Mouse (Mus musculus): ENCODE measurements around the gene Vmn2r92. TPM values are rescaled to one million over a fixed set of nuclear protein-coding genes. Genes with fewer than 3 reads are reported as not detected.
"Not testable (repeated sequence)": the region's sequence is repeated elsewhere in the genome, so short reads cannot be mapped to it uniquely, and the experiment has no call there.

The Vmn2r92 gene
- polyA plus RNA-seq (2014; fragmentation: Nextera tagmentation; extraction: Ambion mirVana), result not detected in 2 replicates

- H3K4me1 ChIP-seq (ENCODE audit: control insufficient read depth in 2 of 2, insufficient read depth in 2 of 2, low read length in 2 of 2); H3K36me3 ChIP-seq (ENCODE audit: control insufficient read depth, insufficient read depth, low read length); H3K9ac ChIP-seq (ENCODE audit: low read length); ATAC-seq (ENCODE audit: insufficient number of reproducible peaks, insufficient read depth, low FRiP score, low read depth); H3K27me3 ChIP-seq (ENCODE audit: control insufficient read depth, insufficient read depth, low read length); H3K4me3 ChIP-seq (ENCODE audit: control insufficient read depth in 1 of 2, insufficient read depth in 1 of 2, low read depth in 1 of 2, low read length in 2 of 2); H3K27ac ChIP-seq (replicated peaks in 1 of 2; ENCODE audit: control insufficient read depth in 1 of 2, insufficient read depth in 1 of 2, low read depth in 2 of 2, low read length in 2 of 2); H3K9me3 ChIP-seq (ENCODE audit: control insufficient read depth, low read length); H3K4me2 ChIP-seq (ENCODE audit: low read length): not testable (repeated sequence)
- 44% methylated on average over 1 of the region's 1 CpGs for WGBS
Observed at GRCm38 (mm10) chr17:18151587-18151986, at the start of gene Vmn2r92. Gene Vmn2r92, plus strand, starts transcription at chr17:18151887.

- not testable (repeated sequence) for H3K9ac ChIP-seq (ENCODE audit: low read length); H3K9me3 ChIP-seq (ENCODE audit: control insufficient read depth, low read length); H3K4me2 ChIP-seq (ENCODE audit: low read length); H3K4me1 ChIP-seq (ENCODE audit: control insufficient read depth in 2 of 2, insufficient read depth in 2 of 2, low read length in 2 of 2); H3K27ac ChIP-seq (replicated peaks in 1 of 2; ENCODE audit: control insufficient read depth in 1 of 2, insufficient read depth in 1 of 2, low read depth in 2 of 2, low read length in 2 of 2); H3K36me3 ChIP-seq (ENCODE audit: control insufficient read depth, insufficient read depth, low read length); H3K27me3 ChIP-seq (ENCODE audit: control insufficient read depth, insufficient read depth, low read length); H3K4me3 ChIP-seq (ENCODE audit: control insufficient read depth in 1 of 2, insufficient read depth in 1 of 2, low read depth in 1 of 2, low read length in 2 of 2); ATAC-seq (ENCODE audit: insufficient number of reproducible peaks, insufficient read depth, low FRiP score, low read depth)
- 62% methylated on average over 3 of the region's 3 CpGs for WGBS
Observed at GRCm38 (mm10) chr17:18102265-18102664, 49.4 kb upstream of the Vmn2r92 start.

- H3K9ac ChIP-seq (ENCODE audit: low read length); H3K27me3 ChIP-seq (ENCODE audit: control insufficient read depth, insufficient read depth, low read length); H3K9me3 ChIP-seq (ENCODE audit: control insufficient read depth, low read length); H3K4me2 ChIP-seq (ENCODE audit: low read length); H3K4me3 ChIP-seq (ENCODE audit: control insufficient read depth in 1 of 2, insufficient read depth in 1 of 2, low read depth in 1 of 2, low read length in 2 of 2); H3K4me1 ChIP-seq (ENCODE audit: control insufficient read depth in 2 of 2, insufficient read depth in 2 of 2, low read length in 2 of 2); H3K36me3 ChIP-seq (ENCODE audit: control insufficient read depth, insufficient read depth, low read length); ATAC-seq (ENCODE audit: insufficient number of reproducible peaks, insufficient read depth, low FRiP score, low read depth); H3K27ac ChIP-seq (replicated peaks in 1 of 2; ENCODE audit: control insufficient read depth in 1 of 2, insufficient read depth in 1 of 2, low read depth in 2 of 2, low read length in 2 of 2): not testable (repeated sequence)
- WGBS, result 63% methylated on average over 2 of the region's 2 CpGs
Observed at GRCm38 (mm10) chr17:18161194-18161593, 9.5 kb downstream of the Vmn2r92 start.

GRCm38 (mm10) chr17:18189732-18190131 lies 38.0 kb downstream of the Vmn2r92 start:
- WGBS, result 68% methylated on average over 1 of the region's 1 CpGs
- Histone ChIP-seq H3K27me3 (ENCODE audit: control insufficient read depth, insufficient read depth, low read length) (no peaks in the 10 kb centered on the region), H3K4me3 (ENCODE audit: control insufficient read depth in 1 of 2, insufficient read depth in 1 of 2, low read depth in 1 of 2, low read length in 2 of 2) (no peak overlapping the region), H3K9me3 (ENCODE audit: control insufficient read depth, low read length) (no peaks in the 10 kb centered on the region), H3K4me2 (ENCODE audit: low read length) (no peak overlapping the region), H3K4me1 (ENCODE audit: control insufficient read depth in 2 of 2, insufficient read depth in 2 of 2, low read length in 2 of 2) (no peaks in the 10 kb centered on the region), H3K36me3 (ENCODE audit: control insufficient read depth, insufficient read depth, low read length) (no peaks in the 10 kb centered on the region), H3K27ac (replicated peaks in 1 of 2; ENCODE audit: control insufficient read depth in 1 of 2, insufficient read depth in 1 of 2, low read depth in 2 of 2, low read length in 2 of 2) (no peak overlapping the region), H3K9ac (ENCODE audit: low read length) (no peak overlapping the region)
- no peak for ATAC-seq (ENCODE audit: insufficient number of reproducible peaks, insufficient read depth, low FRiP score, low read depth)

DNA sequence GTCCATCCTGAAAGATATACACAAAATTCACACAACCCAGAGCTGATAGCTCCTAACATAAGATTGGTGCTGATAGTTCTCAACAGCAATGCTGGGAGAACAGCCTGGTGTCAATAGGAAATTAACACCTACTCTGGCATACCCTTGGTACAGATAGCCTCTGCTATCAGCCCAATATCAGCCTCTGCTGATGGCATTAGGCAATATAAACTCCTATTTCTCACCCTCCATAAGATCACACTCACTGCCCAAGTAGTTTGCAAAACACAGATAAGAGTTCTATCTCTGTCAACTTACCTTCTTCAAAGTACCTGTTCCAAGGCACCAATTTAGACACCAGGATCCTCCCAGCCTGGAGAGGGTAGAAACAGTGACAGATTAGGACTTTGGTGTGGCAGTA lies 69.6 kb downstream of the Vmn2r92 start:
- Histone ChIP-seq H3K4me1 (ENCODE audit: control insufficient read depth in 2 of 2, insufficient read depth in 2 of 2, low read length in 2 of 2) (no peaks in the 10 kb centered on the region), H3K4me2 (ENCODE audit: low read length) (no peak overlapping the region), H3K9me3 (ENCODE audit: control insufficient read depth, low read length) (peaks cover 9% of the 10 kb centered on the region; the same call in 1 of the 2 replicates), H3K27ac (replicated peaks in 1 of 2; ENCODE audit: control insufficient read depth in 1 of 2, insufficient read depth in 1 of 2, low read depth in 2 of 2, low read length in 2 of 2) (no peak overlapping the region), H3K36me3 (ENCODE audit: control insufficient read depth, insufficient read depth, low read length) (no peaks in the 10 kb centered on the region), H3K9ac (ENCODE audit: low read length) (no peak overlapping the region), H3K4me3 (ENCODE audit: control insufficient read depth in 1 of 2, insufficient read depth in 1 of 2, low read depth in 1 of 2, low read length in 2 of 2) (no peak overlapping the region), H3K27me3 (ENCODE audit: control insufficient read depth, insufficient read depth, low read length) (no peaks in the 10 kb centered on the region)
- no peak for ATAC-seq (ENCODE audit: insufficient number of reproducible peaks, insufficient read depth, low FRiP score, low read depth)

GRCm38 (mm10) chr17:18231996-18232395 lies 80.3 kb downstream of the Vmn2r92 start:
- Histone ChIP-seq H3K4me2 (ENCODE audit: low read length) (no peak overlapping the region), H3K4me3 (ENCODE audit: control insufficient read depth in 1 of 2, insufficient read depth in 1 of 2, low read depth in 1 of 2, low read length in 2 of 2) (no peak overlapping the region), H3K27me3 (ENCODE audit: control insufficient read depth, insufficient read depth, low read length) (no peaks in the 10 kb centered on the region), H3K27ac (replicated peaks in 1 of 2; ENCODE audit: control insufficient read depth in 1 of 2, insufficient read depth in 1 of 2, low read depth in 2 of 2, low read length in 2 of 2) (no peak overlapping the region), H3K4me1 (ENCODE audit: control insufficient read depth in 2 of 2, insufficient read depth in 2 of 2, low read length in 2 of 2) (no peaks in the 10 kb centered on the region), H3K9ac (ENCODE audit: low read length) (no peak overlapping the region), H3K9me3 (ENCODE audit: control insufficient read depth, low read length) (no peaks in the 10 kb centered on the region; the same call in 1 of the 2 replicates), H3K36me3 (ENCODE audit: control insufficient read depth, insufficient read depth, low read length) (no peaks in the 10 kb centered on the region)
- no peak for ATAC-seq (ENCODE audit: insufficient number of reproducible peaks, insufficient read depth, low FRiP score, low read depth)
- 64% methylated on average over 2 of the region's 2 CpGs for WGBS

DNA sequence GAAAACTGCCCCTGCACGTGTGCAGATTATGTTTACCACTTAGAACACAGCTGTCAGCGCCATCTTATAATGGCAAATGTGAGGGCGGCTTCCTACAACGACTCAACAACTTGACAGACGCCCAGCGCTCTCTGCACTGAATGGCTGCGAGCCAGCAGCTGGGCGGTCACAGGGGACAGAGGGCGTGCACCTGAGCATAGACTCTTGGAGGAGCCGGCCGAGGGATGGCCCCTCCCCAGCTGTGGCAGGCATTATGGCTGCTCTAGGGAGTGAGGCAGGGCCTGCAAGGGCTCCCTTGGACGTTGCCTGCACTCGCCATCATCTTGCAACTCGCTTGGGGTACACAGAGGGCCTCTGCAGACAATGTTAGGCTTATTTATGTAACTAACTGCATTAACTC lies 85.2 kb downstream of the Vmn2r92 start:
- no peaks in the 10 kb centered on the region for H3K4me1 ChIP-seq (ENCODE audit: control insufficient read depth in 2 of 2, insufficient read depth in 2 of 2, low read length in 2 of 2)
- no peak for ATAC-seq (ENCODE audit: insufficient number of reproducible peaks, insufficient read depth, low FRiP score, low read depth)
- no peak overlapping the region for H3K4me3 ChIP-seq (ENCODE audit: control insufficient read depth in 1 of 2, insufficient read depth in 1 of 2, low read depth in 1 of 2, low read length in 2 of 2)
- no peaks in the 10 kb centered on the region for H3K27me3 ChIP-seq (ENCODE audit: control insufficient read depth, insufficient read depth, low read length)
- H3K9ac ChIP-seq (ENCODE audit: low read length), result no peak overlapping the region
- H3K4me2 ChIP-seq (ENCODE audit: low read length), result no peak overlapping the region
- no peak overlapping the region for H3K27ac ChIP-seq (replicated peaks in 1 of 2; ENCODE audit: control insufficient read depth in 1 of 2, insufficient read depth in 1 of 2, low read depth in 2 of 2, low read length in 2 of 2)
- 74% methylated on average over 13 of the region's 14 CpGs for WGBS
- no peaks in the 10 kb centered on the region; the same call in 1 of the 2 replicates for H3K9me3 ChIP-seq (ENCODE audit: control insufficient read depth, low read length)
- H3K36me3 ChIP-seq (ENCODE audit: control insufficient read depth, insufficient read depth, low read length), result no peaks in the 10 kb centered on the region
